Mouse (Mus musculus) midbrain, embryonic 11.5 days (tissue): Measurements from ENCODE around the gene Megf11. TPM values are rescaled to one million over a fixed set of nuclear protein-coding genes. Genes with fewer than 3 reads are reported as not detected.

Source experiments
- ATAC-seq: fragments of 200-750 bp; cut with Nextera tagmentation; 2 replicates; pipeline ENCODE4 v1.8.0; 2017; ENCODE audit warnings: moderate TSS enrichment, moderate library complexity; ENCODE audit not compliant: low FRiP score
- DNase-seq: peaks from one replicate; pipeline ENCODE4 v3.0.0; 2015; ENCODE audit warnings: low spot score; ENCODE audit errors: missing footprints
- H3K27ac ChIP-seq: fragments of 300-500 bp; sonication (generic); 2 replicates; pipeline ENCODE4 v1.5.1; 2014; ENCODE audit warnings: low read depth, low read length
- H3K27me3 ChIP-seq: fragments of 300-500 bp; sonication (generic); 2 replicates; pipeline ENCODE4 v1.6.1; 2014; ENCODE audit warnings: mild to moderate bottlenecking, low read length, moderate library complexity, mixed read lengths; ENCODE audit not compliant: control insufficient read depth, insufficient read depth
- H3K36me3 ChIP-seq: fragments of 300-500 bp; sonication (generic); 2 replicates; pipeline ENCODE4 v1.6.1; 2014; ENCODE audit warnings: mild to moderate bottlenecking, low read length, moderate library complexity, mixed read lengths; ENCODE audit not compliant: control insufficient read depth, insufficient read depth
- H3K4me1 ChIP-seq: fragments of 300-500 bp; sonication (generic); 2 replicates; pipeline ENCODE4 v1.6.1; 2014; ENCODE audit warnings: low read length; ENCODE audit not compliant: control insufficient read depth, insufficient read depth
- H3K4me2 ChIP-seq: fragments of 300-500 bp; sonication (generic); 2 replicates; pipeline ENCODE4 v1.6.1; 2014; ENCODE audit warnings: mild to moderate bottlenecking, moderate library complexity
- H3K4me3 ChIP-seq: fragments of 300-500 bp; sonication (generic); 2 replicates; pipeline ENCODE4 v1.5.1; 2014; ENCODE audit warnings: low read depth, low read length
- H3K9ac ChIP-seq: fragments of 300-500 bp; sonication (generic); 2 replicates; pipeline ENCODE4 v1.6.1; 2014; ENCODE audit warnings: low read length
- H3K9me3 ChIP-seq: fragments of 300-500 bp; sonication (generic); 2 replicates; pipeline ENCODE4 v1.6.1; 2016; ENCODE audit warnings: low read length; ENCODE audit not compliant: control insufficient read depth
- WGBS: fragments of 180-500 bp; shearing (Covaris S2); extraction: QIAGEN DNeasy Blood & Tissue Kit; methylation state at CpG from one replicate; pipeline ENCODE4 v1.1.7; 2014; 5-methylcytosine and 5-hydroxymethylcytosine counted together
- polyA plus RNA-seq: library from polyadenylated mRNA; unstranded; fragments of >200 nt; fragmentation: Nextera tagmentation; extraction: Ambion mirVana; gene quantifications from 2 replicates; pipeline ENCODE4 v1.2.1, GENCODE M21; 2014

Megf11 gene
- polyA plus RNA-seq, 1 experiment from 2014 or later = 3.1 TPM

- ATAC-seq = no peak
- Histone ChIP-seq H3K4me3 (no peak overlapping the region), H3K9ac (no peak overlapping the region), H3K9me3 (no peaks in the 10 kb centered on the region), H3K4me1 (no peaks in the 10 kb centered on the region), H3K36me3 (no peaks in the 10 kb centered on the region), H3K4me2 (no peak overlapping the region), H3K27ac (no peak overlapping the region), H3K27me3 (no peaks in the 10 kb centered on the region)
- DNase-seq = no peak
- WGBS = 70% methylated on average over 4 of the region's 4 CpGs
Measured at GRCm38 (mm10) chr9:64651689-64652088, 266.3 kb downstream of the Megf11 start.

DNA sequence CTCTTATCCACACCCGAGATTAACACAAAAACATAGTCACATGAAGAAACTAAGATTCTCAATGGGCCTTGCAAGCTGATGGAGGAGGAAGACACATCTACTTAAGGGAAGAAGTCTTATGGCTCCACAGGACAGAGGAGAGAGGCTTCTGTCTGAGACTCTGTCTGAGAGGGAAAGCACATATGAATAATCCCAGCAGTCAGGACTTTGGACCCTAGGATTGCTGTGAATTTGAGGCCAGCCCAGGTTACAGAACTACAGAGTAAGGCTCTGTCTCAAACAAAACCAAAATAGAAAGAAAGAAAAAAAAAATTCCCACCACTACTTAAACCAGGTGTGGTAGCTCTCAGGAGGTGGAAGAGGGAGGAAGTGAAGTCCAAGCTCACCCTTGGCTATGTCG, 266.7 kb downstream of the Megf11 start:
- no peaks in the 10 kb centered on the region for H3K36me3 ChIP-seq
- H3K4me3 ChIP-seq = no peak overlapping the region
- 58% methylated on average over 2 of the region's 2 CpGs for WGBS
- no peak for ATAC-seq
- no peaks in the 10 kb centered on the region for H3K27me3 ChIP-seq
- H3K4me1 ChIP-seq = no peaks in the 10 kb centered on the region
- no peak overlapping the region for H3K9ac ChIP-seq
- no peak overlapping the region for H3K27ac ChIP-seq
- H3K4me2 ChIP-seq = no peak overlapping the region
- H3K9me3 ChIP-seq = no peaks in the 10 kb centered on the region
- DNase-seq = no peak

DNA sequence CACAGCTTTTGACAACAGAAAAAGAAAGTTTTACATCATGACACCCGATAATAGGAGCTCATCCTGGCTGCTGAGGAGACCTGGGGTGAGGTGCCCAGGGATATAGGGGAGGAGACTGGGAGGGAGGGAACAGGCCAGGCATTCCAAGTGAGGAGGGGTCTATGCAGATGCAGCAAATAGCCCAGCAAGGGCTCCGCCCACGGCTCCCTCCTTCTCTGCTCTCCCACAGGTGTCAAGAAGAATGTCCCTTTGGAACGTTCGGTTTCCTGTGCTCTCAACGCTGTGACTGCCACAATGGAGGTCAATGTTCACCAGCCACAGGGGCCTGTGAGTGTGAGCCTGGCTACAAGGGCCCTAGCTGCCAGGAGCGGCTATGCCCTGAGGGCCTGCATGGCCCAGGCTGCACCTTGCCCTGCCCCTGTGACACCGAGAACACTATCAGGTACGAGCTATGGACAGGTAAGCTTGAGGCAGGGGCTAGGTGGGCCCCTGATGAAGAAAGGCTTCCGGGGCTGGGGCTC, 267.5 kb downstream of the Megf11 start:
- Histone ChIP-seq H3K4me1 (no peaks in the 10 kb centered on the region), H3K27ac (no peak overlapping the region), H3K9me3 (no peaks in the 10 kb centered on the region), H3K9ac (no peak overlapping the region), H3K27me3 (no peaks in the 10 kb centered on the region), H3K4me3 (no peak overlapping the region), H3K4me2 (no peak overlapping the region), H3K36me3 (no peaks in the 10 kb centered on the region)
- WGBS = 80% methylated on average over 10 of the region's 10 CpGs
- ATAC-seq (no peak), DNase-seq (no peak)

DNA sequence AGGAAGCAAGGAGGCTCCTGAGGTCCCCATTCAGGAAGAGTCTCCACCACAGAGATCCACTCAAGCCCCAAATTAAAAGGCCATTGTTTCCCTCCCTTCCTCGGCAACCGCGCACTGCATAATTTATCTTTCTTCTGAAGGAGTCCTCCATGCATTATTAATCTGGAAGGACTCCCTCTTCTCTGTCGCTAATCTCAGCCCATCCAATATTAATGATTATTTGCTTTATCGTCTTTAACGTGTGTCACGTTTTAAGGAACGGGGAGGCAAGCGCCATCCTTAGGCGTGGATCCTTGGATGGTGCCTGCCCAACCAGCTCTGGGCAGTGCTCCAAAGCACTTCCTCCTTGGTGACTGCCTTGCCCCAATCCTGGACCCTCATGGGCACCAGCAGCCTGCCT, 269.3 kb downstream of the Megf11 start:
- ATAC-seq = no peak
- no peak overlapping the region for H3K4me3 ChIP-seq
- no peaks in the 10 kb centered on the region for H3K4me1 ChIP-seq
- H3K9ac ChIP-seq = no peak overlapping the region
- H3K36me3 ChIP-seq = no peaks in the 10 kb centered on the region
- no peaks in the 10 kb centered on the region for H3K9me3 ChIP-seq
- DNase-seq = no peak
- H3K4me2 ChIP-seq = no peak overlapping the region
- 84% methylated on average over 10 of the region's 10 CpGs for WGBS
- no peak overlapping the region; the same call in 1 of the 2 replicates for H3K27ac ChIP-seq
- H3K27me3 ChIP-seq = no peaks in the 10 kb centered on the region

DNA sequence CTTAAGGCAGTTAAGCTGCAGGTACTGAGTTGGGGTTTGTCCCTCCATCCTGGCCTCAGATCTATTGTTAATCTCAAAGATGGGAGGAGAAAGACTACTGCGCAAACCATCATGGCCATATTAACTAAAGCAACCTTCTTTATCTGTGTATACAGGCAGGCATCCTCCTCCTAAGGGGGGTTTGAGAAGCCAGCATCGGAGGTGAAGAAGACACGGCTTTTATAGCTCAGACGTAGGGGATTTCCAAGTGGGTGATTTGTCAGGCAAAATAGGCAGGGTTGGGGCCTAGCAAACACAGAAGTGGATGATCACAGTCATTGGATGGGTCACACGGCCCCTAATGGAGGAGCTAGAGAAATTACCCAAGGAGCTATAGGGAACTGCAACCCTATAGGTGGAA, 271.2 kb downstream of the Megf11 start:
- no peak overlapping the region for H3K27ac ChIP-seq
- no peak for DNase-seq
- H3K4me2 ChIP-seq = no peak overlapping the region
- no peaks in the 10 kb centered on the region for H3K36me3 ChIP-seq
- no peaks in the 10 kb centered on the region for H3K4me1 ChIP-seq
- no peak overlapping the region for H3K4me3 ChIP-seq
- H3K27me3 ChIP-seq = no peaks in the 10 kb centered on the region
- 93% methylated on average over 5 of the region's 5 CpGs for WGBS
- no peak overlapping the region; the same call in 1 of the 2 replicates for H3K9ac ChIP-seq
- no peaks in the 10 kb centered on the region for H3K9me3 ChIP-seq
- no peak for ATAC-seq

- Histone ChIP-seq H3K27me3 (no peaks in the 10 kb centered on the region), H3K9ac (no peak overlapping the region), H3K9me3 (no peaks in the 10 kb centered on the region), H3K27ac (no peak overlapping the region), H3K36me3 (no peaks in the 10 kb centered on the region), H3K4me1 (peaks cover 2% of the 10 kb centered on the region; the same call in 1 of the 2 replicates), H3K4me2 (no peak overlapping the region), H3K4me3 (no peak overlapping the region)
- no peak for DNase-seq
- no peak for ATAC-seq
- whole genome bisulfite sequencing = 73% methylated on average over 7 of the region's 7 CpGs
Measured at GRCm38 (mm10) chr9:64660222-64660621, 274.8 kb downstream of the Megf11 start.

DNA sequence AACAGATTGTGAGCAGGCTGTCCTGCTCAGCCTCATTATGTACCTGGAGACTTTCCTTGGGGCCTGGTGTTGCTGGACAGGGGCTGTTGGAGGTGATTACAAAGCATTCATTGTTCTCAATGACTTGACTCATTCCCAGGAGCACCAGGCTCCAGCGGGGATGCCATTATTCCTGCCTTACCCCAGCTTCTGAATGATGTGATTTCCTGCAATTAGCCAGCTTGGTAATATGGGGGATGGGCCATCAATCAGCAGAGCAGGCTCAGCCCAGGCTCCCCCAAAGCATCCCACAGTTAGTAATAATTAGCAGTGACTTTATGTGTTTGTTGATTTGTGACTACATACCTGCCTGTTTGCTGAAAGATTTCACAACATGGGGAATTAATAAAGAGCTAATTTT, 279.2 kb downstream of the Megf11 start:
- no peak overlapping the region for H3K4me2 ChIP-seq
- no peak overlapping the region for H3K4me3 ChIP-seq
- no peaks in the 10 kb centered on the region for H3K27me3 ChIP-seq
- H3K4me1 ChIP-seq = peaks cover 2% of the 10 kb centered on the region
- no peaks in the 10 kb centered on the region for H3K36me3 ChIP-seq
- WGBS = 3% methylated on average over 1 of the region's 1 CpGs
- H3K9ac ChIP-seq = no peak overlapping the region
- no peak for DNase-seq
- no peak for ATAC-seq
- no peaks in the 10 kb centered on the region for H3K9me3 ChIP-seq
- H3K27ac ChIP-seq = no peak overlapping the region

GRCm38 (mm10) chr9:64666549-64666948, 281.1 kb downstream of the Megf11 start:
- Histone ChIP-seq H3K27me3 (no peaks in the 10 kb centered on the region), H3K9me3 (no peaks in the 10 kb centered on the region), H3K4me2 (no peak overlapping the region), H3K4me1 (peaks cover 2% of the 10 kb centered on the region), H3K4me3 (no peak overlapping the region), H3K36me3 (no peaks in the 10 kb centered on the region), H3K27ac (no peak overlapping the region), H3K9ac (no peak overlapping the region)
- ATAC-seq (no peak), DNase-seq (peak; percentile 88)
- WGBS = 38% methylated on average over 4 of the region's 4 CpGs

DNA sequence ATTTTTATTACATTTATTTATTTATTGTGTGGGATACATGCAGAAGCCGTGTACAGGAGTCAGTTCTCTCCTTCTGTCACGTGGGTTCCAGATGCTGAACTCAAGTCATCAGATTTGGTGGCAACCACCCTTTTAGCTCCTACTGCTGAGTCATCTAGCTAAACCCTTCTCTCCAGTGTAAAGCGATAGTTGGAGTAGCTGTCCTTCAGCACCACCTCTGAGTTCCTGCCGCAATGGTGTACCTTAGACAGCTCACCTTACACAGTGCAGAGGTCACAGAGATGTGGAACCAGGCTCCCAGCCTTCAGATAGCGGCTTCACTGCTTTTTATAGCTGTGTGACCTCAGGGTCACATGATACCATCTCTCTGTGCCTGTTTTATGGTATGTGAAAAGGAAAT, 282.1 kb downstream of the Megf11 start:
- Histone ChIP-seq H3K9me3 (no peaks in the 10 kb centered on the region), H3K9ac (no peak overlapping the region), H3K4me3 (no peak overlapping the region), H3K4me2 (no peak overlapping the region), H3K27ac (no peak overlapping the region), H3K27me3 (no peaks in the 10 kb centered on the region), H3K4me1 (peaks cover 7% of the 10 kb centered on the region), H3K36me3 (no peaks in the 10 kb centered on the region)
- no peak for ATAC-seq
- 15% methylated on average over 5 of the region's 5 CpGs for WGBS
- DNase-seq = no peak

DNA sequence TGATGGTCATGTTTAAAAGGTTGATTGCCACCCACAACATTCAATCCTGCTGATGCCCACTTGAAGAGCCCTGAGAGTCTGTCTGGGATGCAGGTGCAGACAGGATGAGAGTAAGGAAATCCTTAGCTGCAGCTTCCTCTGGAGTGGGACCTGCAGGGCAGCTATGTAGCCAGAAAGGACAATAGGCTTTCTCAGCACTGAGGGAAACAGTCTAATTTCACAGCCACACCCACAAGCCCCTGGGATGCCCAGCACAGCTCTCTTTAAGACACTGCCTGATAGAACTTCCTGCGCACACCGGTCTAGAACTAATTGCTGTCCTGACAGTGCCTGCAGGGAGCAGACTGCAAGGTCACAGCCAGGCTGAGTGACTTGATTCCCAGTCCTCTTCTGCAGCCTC, 282.6 kb downstream of the Megf11 start:
- no peaks in the 10 kb centered on the region for H3K9me3 ChIP-seq
- H3K27ac ChIP-seq = no peak overlapping the region
- DNase-seq (no peak), ATAC-seq (no peak)
- H3K36me3 ChIP-seq = no peaks in the 10 kb centered on the region
- H3K4me1 ChIP-seq = peaks cover 9% of the 10 kb centered on the region
- no peak overlapping the region for H3K4me3 ChIP-seq
- no peak overlapping the region for H3K9ac ChIP-seq
- no peak overlapping the region for H3K4me2 ChIP-seq
- H3K27me3 ChIP-seq = no peaks in the 10 kb centered on the region
- 77% methylated on average over 2 of the region's 2 CpGs for WGBS
